Mouse (Mus musculus) heart, adult 2 months (tissue): ENCODE data around the gene Hoxc4. TPM values are rescaled to one million over a fixed set of nuclear protein-coding genes. Genes with fewer than 3 reads are reported as not detected.

ENCODE experiments used
- DNase-seq, 2 experiments: peaks; one replicate each; pipeline ENCODE4 v3.0.0; 2021
- H3K27ac ChIP-seq: fragments of 200-600 bp; 2 replicates; pipeline ENCODE4 v1.8.1; 2022
- H3K27me3 ChIP-seq: fragments of 200-500 bp; 2 replicates; pipeline ENCODE4 v1.6.1; 2012; ENCODE audit warnings: mild to moderate bottlenecking, low read length, inconsistent platforms, mixed read lengths; ENCODE audit not compliant: control insufficient read depth, insufficient read depth
- H3K36me3 ChIP-seq: fragments of 200-500 bp; 2 replicates; pipeline ENCODE4 v1.6.1; 2012; ENCODE audit warnings: low read length, inconsistent platforms; ENCODE audit not compliant: control insufficient read depth, insufficient read depth
- H3K4me1 ChIP-seq: fragments of 200-500 bp; 2 replicates; pipeline ENCODE4 v1.6.1; 2011; ENCODE audit warnings: low read length; ENCODE audit not compliant: control insufficient read depth, insufficient read depth
- H3K4me3 ChIP-seq: fragments of 200-600 bp; 2 replicates; pipeline ENCODE4 v1.8.1; 2022
- H3K79me2 ChIP-seq: fragments of 200-500 bp; replicated peaks from 2 replicates; pipeline ENCODE4 v1.6.1; 2012; ENCODE audit warnings: mild to moderate bottlenecking, inconsistent platforms, low read length, moderate library complexity, mixed read lengths; ENCODE audit not compliant: control insufficient read depth, insufficient read depth
- H3K9ac ChIP-seq: fragments of 200-500 bp; 2 replicates; pipeline ENCODE4 v1.6.1; 2012; ENCODE audit warnings: low read depth, mild to moderate bottlenecking, control low read depth, inconsistent platforms, low read length, mixed read lengths
- CTCF ChIP-seq: fragments of 200-600 bp; IDR thresholded peaks from 2 replicates; pipeline ENCODE4 v1.8.1; 2022; ENCODE audit warnings: antibody characterized with exemption, mild to moderate bottlenecking, moderate library complexity
- EP300 ChIP-seq: fragments of 200-500 bp; IDR thresholded peaks from 2 replicates; pipeline ENCODE4 v1.6.1; 2011; ENCODE audit warnings: low read depth, low read length, control low read depth; ENCODE audit not compliant: insufficient read depth
- POLR2A ChIP-seq: fragments of 200-500 bp; IDR thresholded peaks from 2 replicates; pipeline ENCODE4 v1.6.1; 2011; ENCODE audit warnings: mild to moderate bottlenecking, low read depth, low read length, control low read depth; ENCODE audit not compliant: insufficient read depth
- WGBS: fragments of 180-500 bp; shearing (Covaris S2); methylation state at CpG from one replicate; pipeline ENCODE4 v1.1.7; 2018; 5-methylcytosine and 5-hydroxymethylcytosine counted together
- intact Hi-C: fragments of 180-260 bp; cut with DNase I; formaldehyde crosslinking; loops from one replicate; pipeline ENCODE4 v1.15.1; 2025
- polyA plus RNA-seq: library from polyadenylated mRNA; depleted of rRNA; stranded (reverse); fragments of >200 nt; gene quantifications from 2 replicates; pipeline ENCODE4 v1.2.3, GENCODE M21; 2012
- total RNA-seq, 2 experiments: library from RNA; stranded (reverse); gene quantifications; 2 replicates each; pipeline ENCODE4 v1.2.3; 2021

The Hoxc4 gene
- total and polyA plus RNA-seq, 3 experiments: 0.10 TPM; not detected in 2

DNA sequence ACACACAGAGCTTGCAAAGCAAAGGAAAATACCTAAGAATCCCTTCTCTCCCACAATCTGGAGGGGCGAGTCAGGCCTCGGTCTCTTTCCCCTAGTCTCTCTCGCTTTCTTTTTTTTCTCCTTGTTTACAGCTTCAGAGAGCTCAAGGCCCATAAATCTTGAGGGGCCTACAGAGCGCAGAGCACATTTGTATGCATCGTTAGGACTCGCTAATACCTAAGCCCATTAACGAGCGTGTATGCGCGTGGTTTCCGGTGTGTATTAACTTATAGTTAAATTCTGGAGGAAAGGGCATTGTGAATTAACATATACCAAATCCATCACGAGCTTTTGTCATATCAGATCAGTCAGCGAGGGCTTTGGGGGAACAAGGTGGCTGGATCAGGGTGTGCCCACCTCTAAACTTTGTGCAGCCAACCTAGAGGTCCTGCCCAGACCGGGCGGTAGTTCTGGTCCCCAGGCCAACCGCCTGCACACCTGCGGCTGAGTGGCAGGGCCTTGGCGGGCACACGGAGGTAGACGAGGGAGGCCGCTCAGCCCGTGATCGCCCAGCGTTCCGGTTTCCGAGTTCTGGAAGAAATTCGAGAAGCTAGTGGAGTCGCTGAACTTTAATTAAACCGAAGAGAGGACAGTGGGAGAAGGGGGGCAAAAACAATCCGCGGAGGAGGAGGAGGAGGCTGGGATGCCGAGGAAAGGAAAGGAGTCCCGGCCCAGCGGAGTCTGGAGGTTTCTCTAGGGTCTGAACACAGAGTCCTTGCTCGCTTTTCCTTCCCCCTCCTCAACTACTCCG lies 41.8 kb downstream of the Hoxc4 start:
- Histone ChIP-seq H3K4me1 (no peaks in the 10 kb centered on the region), H3K9ac (no peak overlapping the region), H3K36me3 (no peaks in the 10 kb centered on the region), H3K27me3 (peaks cover 23% of the 10 kb centered on the region), H3K4me3 (no peak overlapping the region), H3K79me2 (no peaks in the 10 kb centered on the region), H3K27ac (no peak overlapping the region)
- TF ChIP-seq CTCF (no peak), EP300 (no peak), POLR2A (no peak)
- WGBS: 7% methylated on average over 36 of the region's 36 CpGs
- intact Hi-C loops: no loop called here
- DNase-seq: peak; percentile 4 to 27

GRCm38 (mm10) chr15:103061131-103061825 lies 42.5 kb downstream of the Hoxc4 start:
- Histone ChIP-seq H3K4me1 (no peaks in the 10 kb centered on the region), H3K79me2 (no peaks in the 10 kb centered on the region), H3K4me3 (no peak overlapping the region), H3K27ac (no peak overlapping the region), H3K27me3 (peaks cover 22% of the 10 kb centered on the region), H3K36me3 (no peaks in the 10 kb centered on the region), H3K9ac (no peak overlapping the region)
- intact Hi-C loops: no loop called here
- peak in 1 of 2 experiments; percentile 9 for DNase-seq
- TF ChIP-seq POLR2A (no peak), EP300 (no peak), CTCF (no peak)
- 2% methylated on average over 30 of the region's 30 CpGs for WGBS

DNA sequence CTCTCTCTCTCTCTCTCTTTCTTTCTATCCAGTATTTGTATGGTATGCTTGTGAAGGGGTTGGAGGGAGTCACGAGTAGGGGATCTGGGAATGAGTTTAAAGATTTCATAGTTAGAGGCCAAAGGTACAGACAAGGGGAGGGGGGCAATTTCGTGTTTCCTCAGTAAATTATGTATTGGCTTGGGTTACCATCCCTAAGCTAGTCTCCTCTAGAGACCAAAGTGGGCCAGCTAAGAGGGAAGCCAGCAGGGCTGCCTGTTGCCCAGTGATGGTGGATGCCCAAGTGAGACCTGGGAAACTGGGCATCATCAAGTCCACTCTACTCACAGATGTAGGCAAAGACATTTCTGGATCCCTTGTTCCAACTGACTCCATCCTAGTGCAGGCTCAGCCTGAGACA lies 43.3 kb downstream of the Hoxc4 start:
- intact Hi-C loops: no loop called here
- TF ChIP-seq CTCF: no peak
- TF ChIP-seq EP300: no peak
- TF ChIP-seq POLR2A: no peak
- H3K9ac ChIP-seq: no peak overlapping the region
- no peak for DNase-seq
- no peaks in the 10 kb centered on the region for H3K36me3 ChIP-seq
- no peak overlapping the region for H3K27ac ChIP-seq
- no peaks in the 10 kb centered on the region for H3K4me1 ChIP-seq
- 20% methylated on average over 2 of the region's 2 CpGs for WGBS
- H3K79me2 ChIP-seq: no peaks in the 10 kb centered on the region
- no peak overlapping the region for H3K4me3 ChIP-seq
- peaks cover 19% of the 10 kb centered on the region for H3K27me3 ChIP-seq

DNA sequence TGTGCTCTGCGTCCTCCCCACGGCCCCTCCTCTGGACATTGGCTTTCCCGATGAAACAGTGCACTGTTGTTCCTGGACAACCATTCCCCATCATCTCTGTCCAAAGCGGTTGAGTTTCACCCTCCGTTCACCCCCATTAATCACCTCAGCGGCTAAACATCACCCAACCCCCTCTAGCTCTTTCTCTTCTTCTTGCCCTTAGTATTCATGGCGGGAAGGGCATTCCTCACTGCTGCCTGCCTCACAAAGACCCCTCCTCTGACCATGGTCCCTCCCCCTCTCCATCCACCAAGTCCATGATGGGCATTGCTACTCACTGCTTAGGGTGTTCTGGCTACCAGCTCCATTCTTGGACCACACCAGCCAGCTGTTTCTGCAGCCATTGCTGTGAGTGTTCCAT lies 46.9 kb downstream of the Hoxc4 start:
- intact Hi-C loops: no loop called here
- WGBS: 60% methylated on average over 7 of the region's 7 CpGs
- Histone ChIP-seq H3K27ac (no peak overlapping the region), H3K36me3 (no peaks in the 10 kb centered on the region), H3K4me1 (no peaks in the 10 kb centered on the region), H3K79me2 (no peaks in the 10 kb centered on the region), H3K9ac (no peak overlapping the region), H3K27me3 (peaks cover 13% of the 10 kb centered on the region), H3K4me3 (no peak overlapping the region)
- no peak for DNase-seq
- TF ChIP-seq CTCF (no peak), EP300 (no peak), POLR2A (no peak)

DNA sequence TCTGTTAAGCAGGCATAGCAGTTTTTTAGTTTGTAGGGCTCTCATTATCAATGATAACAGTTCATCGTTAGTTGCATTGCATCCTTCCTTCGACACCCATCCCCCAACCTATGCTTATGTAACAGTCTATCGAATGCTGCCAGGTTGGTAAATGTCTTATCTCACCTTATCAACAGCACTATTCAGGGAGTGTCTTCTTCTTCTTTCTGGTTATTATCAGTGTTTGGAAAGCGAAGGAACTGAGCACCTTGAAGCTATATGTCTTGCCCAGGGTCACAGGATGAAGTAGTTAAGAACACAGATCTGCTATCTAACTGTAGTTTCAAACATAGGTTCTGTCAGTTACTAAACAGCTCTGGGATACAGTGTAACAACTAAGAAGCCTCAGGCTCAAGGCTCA lies 49.0 kb downstream of the Hoxc4 start:
- intact Hi-C loops: no loop called here
- TF ChIP-seq CTCF (no peak), POLR2A (no peak), EP300 (no peak)
- Histone ChIP-seq H3K9ac (no peak overlapping the region), H3K36me3 (no peaks in the 10 kb centered on the region), H3K4me3 (no peak overlapping the region), H3K27ac (no peak overlapping the region), H3K27me3 (peaks cover 8% of the 10 kb centered on the region; the same call in 1 of the 2 replicates), H3K4me1 (no peaks in the 10 kb centered on the region), H3K79me2 (no peaks in the 10 kb centered on the region)
- no peak for DNase-seq
- WGBS: 52% methylated on average over 4 of the region's 4 CpGs

GRCm38 (mm10) chr15:103069173-103069572 lies 50.4 kb downstream of the Hoxc4 start:
- H3K27ac ChIP-seq: no peak overlapping the region
- WGBS: 3% methylated on average over 18 of the region's 18 CpGs
- no peaks in the 10 kb centered on the region for H3K36me3 ChIP-seq
- H3K4me3 ChIP-seq: no peak overlapping the region
- TF ChIP-seq POLR2A (no peak), EP300 (no peak), CTCF (no peak)
- H3K4me1 ChIP-seq: no peaks in the 10 kb centered on the region
- intact Hi-C loops: no loop called here
- no peak overlapping the region for H3K9ac ChIP-seq
- peak in 1 of 2 experiments; percentile 25 for DNase-seq
- peaks cover 6% of the 10 kb centered on the region; the same call in 1 of the 2 replicates for H3K27me3 ChIP-seq
- no peaks in the 10 kb centered on the region for H3K79me2 ChIP-seq
